Mouse (Mus musculus) hematopoietic stem cell, adult 5-6 weeks (primary cell): ENCODE measurements around the gene Psap. TPM values are rescaled to one million over a fixed set of nuclear protein-coding genes. Genes with fewer than 3 reads are reported as not detected.

Experiments
- ATAC-seq, 2 experiments: fragments of 125-278 bp in 1 of 2; replicated peaks in 1 of 2; 2 replicates each; pipeline ENCODE4 v1.8.0; 2016 to 2017; ENCODE audit warnings: inconsistent platforms in 2 of 2, mild to moderate bottlenecking in 2 of 2, moderate number of reproducible peaks in 2 of 2, low read depth in 1 of 2, moderate TSS enrichment in 1 of 2; ENCODE audit not compliant: low FRiP score in 2 of 2, poor library complexity in 2 of 2, severe bottlenecking in 2 of 2, insufficient read depth in 1 of 2, low TSS enrichment in 1 of 2
- total RNA-seq: library from RNA; stranded (forward); fragments of 172-1452, 232-1000 nt; gene quantifications from 2 replicates; pipeline ENCODE4 v1.2.3, GENCODE M21; 2017

Psap gene
- total RNA-seq, 1 experiment from 2014 or later = 223 TPM

GRCm38 (mm10) chr10:60257261-60257825, 20.1 kb upstream of the Psap start:
- no peak for ATAC-seq

DNA sequence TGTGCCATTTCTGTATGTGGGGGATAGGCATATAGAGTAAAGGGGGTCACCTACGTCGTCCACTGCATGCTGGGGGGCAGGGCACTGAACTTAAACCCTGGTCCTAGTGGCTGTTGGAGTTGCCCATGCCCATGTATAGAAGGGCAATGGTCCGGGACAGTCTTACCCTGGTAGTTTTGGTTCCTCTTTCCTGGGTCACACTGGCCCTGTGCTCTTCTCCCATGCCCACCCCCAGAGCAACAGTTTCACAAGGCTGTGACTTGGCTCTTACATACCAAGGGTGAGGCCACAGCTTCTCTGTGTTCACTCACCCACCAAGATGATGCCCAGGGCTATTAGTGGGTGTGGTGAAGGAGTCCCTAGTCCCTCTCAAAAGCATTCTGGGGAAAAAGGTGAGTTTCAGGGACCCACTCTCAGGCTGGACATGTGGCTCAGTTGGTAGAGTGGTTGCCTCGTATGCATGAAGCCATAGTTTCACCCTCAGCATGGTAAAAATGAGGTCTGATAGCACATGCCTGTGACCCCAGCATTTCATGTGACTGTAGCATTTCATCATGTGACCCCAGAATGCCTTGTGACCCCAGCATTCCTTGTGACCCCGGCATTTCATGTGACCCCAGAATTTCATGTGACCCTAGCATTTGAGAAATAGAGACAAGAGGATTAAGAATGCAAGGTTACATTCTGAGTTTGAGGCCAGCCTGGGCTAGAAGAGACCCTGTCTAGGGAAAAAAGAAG, 16.7 kb upstream of the Psap start:
- peak; percentile 47 to 56 for ATAC-seq

DNA sequence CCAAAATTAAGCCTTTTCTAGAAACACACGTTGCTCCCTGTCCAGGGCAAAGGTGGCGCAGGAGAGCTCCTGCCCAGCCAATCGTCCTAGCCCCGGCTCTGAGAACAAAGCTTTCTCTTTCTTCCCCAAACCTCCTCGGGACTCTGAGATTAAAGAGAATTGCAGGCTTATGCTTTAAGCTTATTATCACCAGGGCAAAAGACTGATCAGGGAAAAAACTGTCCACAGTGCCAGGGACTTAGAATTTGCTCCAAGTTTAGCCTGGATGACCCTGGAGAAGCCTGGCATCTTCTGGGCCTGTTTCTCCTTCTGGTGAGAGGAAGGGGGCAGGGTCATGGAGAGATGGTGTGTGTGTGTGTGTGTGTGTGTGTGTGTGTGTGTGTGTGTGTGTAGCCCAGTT, 15.9 kb upstream of the Psap start:
- ATAC-seq = no peak

DNA sequence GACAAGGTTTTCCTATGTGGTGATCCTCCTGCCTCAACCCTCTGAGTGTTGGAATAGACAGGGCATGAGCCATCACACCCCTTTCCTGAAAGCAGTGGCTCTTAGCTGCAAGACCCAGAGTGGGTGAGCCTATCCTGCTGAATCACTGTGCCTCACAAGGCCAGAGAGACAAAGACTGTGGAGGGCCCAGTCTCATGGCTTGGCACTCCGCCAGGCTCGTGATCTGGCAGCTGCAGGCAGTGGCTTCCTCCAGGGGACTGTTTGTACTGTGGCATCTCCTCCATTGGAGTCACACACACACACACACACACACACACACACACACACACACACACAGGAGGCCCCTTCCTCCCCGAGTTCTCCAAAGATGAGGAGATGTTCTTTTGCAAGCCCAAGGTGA, 15.0 kb upstream of the Psap start:
- peak; percentile 83 for ATAC-seq

DNA sequence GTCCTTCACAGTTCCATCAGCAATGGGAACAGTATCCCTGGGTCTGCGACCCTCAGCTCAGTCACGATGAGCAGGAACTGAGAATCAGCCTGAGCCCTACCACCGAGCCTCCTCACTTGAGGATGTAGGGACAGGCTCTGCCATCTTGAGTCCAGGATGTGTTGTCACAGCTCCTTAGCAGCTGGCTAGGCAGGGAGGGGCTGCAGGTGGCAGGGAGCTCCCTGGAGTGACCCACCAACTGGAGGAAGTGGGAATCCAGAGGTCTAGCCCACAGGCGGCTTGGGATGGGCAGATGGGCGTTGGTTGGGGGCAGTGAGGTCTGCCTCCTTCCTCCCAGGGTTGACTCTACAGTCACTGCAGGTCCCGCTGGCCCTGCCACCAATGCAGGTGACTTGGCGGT, 14.1 kb upstream of the Psap start:
- ATAC-seq = peak; percentile 13 to 43; a peak in 2 of 4 replicates

- no peak for ATAC-seq
Measured at GRCm38 (mm10) chr10:60265252-60265651, 12.2 kb upstream of the Psap start.

DNA sequence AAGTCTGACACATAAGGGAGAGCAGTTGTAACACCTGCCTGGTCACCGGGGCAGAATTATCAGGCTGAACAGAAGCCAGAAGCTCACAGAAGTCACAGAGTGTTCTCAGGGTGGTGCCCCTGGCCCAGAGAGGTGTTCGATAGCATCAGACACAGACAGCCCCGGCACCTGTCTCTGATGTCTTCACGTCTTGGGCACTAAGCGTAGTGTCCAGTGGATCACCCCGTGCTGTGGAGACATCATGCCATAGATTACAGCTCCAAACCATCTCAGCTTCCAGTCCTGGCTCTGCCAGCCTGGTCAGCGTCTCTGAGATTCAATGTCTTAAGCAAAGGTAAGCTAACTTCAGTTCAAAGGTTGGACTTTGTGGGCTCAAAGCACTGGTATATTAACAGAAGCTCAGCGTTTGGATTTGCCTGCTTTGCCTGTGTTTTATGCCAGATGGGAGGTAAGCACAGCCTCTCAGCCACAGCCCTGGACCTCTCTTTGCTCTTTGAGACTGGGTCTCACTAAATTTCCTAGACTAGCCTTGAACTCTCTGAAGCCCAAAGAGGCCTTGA, 10.5 kb upstream of the Psap start:
- no peak for ATAC-seq

DNA sequence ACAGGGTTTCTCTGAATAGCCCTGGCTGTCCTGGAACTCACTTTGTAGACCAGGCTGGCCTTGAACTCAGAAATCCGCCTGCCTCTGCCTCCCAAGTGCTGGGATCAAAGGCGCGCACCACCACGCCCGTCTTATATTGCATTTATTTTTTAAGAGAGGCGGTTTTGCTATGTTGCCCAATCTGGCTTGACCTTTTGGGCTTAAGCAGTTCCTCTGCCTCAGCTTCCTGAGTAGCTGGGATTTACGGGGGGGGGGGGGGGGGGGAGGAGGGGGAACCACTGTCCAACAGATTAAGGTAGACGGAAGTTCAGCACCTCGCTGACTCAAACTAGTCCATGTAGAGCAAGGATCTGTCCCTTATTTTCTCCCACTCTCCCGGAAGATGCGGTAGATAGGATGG, 8.7 kb upstream of the Psap start:
- ATAC-seq = no peak

DNA sequence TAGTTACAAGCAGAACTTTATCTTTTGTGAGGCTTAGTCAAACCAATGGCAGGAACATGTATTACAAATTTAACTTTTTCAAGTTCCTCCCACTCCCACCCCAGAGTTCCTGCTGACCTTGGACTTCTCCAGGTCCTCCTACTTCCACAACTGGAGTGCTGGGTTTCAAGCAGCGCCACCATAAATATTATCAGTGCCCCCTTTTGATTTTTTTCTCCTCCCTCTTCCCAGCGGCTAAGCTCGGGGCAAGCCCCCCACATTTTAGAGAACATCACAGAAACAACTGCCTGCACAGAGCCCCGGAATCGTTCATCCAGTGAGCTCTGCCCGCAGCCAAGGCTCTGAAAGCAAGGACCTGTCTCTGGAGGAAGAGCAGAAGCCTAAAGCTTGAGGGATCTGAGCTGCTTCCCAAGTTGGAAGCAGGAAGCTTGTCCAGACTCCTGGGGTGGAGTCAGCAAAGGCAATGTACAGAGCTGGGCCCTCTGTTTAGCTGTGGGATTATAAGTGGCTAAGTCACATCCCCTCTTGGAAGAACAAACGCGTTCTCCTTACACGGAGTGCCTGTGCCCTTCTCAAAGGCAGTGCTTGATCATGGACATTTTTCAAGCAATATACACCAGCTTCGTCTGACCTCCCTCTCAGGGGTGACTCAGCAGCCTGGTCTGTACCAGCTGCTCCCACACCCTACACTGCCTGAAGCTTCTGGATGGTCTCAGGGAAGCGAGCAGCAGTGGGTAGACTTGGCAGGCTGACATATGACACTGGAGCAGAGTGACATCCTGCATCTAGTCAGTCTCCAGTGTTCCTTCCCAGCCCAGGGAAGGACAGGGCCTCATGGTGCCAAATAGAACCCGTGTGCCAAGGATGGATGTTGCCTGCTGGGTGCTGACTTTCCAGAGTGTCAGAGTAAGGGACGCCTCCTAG, 8.0 kb upstream of the Psap start:
- ATAC-seq = peak in 1 of 2 experiments; percentile 40; a peak in 2 of 4 replicates

DNA sequence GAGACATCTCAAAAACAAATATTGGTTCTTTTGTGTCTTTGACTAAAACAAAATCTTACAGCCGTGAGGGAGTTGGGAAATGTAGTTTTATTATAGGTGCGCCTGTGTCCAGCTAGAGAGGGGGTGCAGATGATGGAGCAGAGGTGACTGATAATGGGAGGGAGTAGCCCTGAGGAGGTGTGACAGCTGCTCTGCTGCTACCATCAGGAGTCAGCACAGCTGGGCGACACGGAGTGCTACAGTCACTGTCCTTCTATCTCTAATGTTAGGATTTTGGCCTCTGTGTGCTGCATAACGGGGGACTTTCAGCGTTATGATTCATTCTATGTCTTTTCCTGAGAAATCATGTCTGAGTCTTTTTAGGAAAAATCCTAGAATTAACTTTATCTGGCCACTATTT, 6.4 kb upstream of the Psap start:
- ATAC-seq = no peak

DNA sequence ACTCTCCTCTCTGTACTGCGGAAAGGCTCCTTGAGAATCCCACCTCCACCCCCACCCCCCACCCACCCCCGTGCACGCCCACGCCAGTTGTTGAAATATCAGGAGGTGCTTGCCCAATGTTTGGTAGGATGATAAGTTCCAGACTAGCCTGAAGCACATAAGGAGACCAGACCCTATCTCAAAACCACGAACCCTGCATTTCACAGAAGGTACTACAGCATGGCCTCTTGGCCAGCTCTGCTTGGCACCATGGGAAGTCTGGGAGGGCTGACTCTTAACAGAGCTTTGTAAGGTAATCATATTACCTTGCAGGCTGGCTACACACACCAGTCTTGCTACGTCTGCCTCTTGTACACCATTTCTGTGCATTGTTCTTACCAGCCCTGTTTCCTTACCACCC, 5.2 kb upstream of the Psap start:
- no peak for ATAC-seq

DNA sequence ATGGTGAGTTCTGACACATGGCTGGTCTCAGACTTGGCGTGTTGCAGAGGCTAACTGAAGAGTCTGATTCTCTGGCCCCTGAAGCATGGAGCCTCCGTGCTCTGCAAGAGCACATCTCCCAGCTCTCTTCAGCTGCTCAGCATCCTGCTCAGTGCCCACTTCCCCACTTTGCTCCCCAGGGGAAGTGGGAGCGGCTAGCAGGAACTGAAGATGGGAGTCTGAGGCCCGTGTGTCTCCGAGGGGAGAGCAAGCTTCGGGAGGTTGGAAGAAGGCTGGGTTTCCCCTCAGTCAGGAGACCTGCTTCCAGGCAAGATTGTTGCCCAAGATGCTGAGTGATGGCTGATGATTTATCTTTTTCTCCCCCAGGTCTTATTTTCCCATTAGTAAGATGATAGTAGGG, 4.0 kb upstream of the Psap start:
- no peak for ATAC-seq

GRCm38 (mm10) chr10:60278006-60278399, 576 bp downstream of the Psap start:
- 0 out of 4 replicates have a peak, but pooled peaks of 1 of the 2 experiments have one; percentile 5 for ATAC-seq

DNA sequence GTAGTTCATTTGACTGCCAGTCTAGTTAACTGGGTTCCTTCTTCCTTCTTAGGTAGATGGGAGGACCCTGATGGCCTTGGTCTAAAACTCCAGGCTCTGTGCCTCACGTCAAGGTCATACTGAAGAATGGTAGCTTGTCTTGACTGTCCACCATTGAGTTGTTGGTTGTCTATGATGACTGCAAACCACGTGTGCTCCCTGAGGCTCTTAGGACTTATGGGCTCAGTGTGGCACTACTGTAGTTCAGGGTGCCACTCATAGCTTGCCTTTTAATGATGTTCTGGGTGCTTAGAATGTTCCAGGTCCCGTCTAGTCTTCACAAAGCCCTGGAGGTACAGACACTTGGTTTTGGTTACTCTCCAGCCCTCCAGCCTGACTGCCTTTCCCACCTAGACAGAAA, 1.4 kb downstream of the Psap start:
- no peak for ATAC-seq

- ATAC-seq = no peak
Measured at GRCm38 (mm10) chr10:60279290-60279940, 2.0 kb downstream of the Psap start.

DNA sequence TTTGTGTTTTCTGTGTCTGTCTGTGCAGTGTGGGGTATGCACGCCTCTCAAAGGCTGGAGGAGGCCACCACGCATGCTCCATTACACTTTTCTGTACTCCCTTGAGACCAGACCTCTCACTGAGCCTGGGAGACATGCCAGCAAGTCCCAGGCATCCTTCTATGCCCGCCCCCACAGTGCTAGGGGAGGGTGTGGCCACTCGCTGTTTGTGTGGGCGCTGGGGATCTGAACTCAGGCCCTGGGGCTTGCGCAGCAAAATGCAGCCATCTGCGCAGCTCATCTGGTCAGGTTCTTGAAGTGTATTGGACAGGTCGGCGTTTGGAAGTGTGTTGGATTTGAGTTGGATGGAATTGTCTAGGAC, 2.5 kb downstream of the Psap start:
- no peak for ATAC-seq

DNA sequence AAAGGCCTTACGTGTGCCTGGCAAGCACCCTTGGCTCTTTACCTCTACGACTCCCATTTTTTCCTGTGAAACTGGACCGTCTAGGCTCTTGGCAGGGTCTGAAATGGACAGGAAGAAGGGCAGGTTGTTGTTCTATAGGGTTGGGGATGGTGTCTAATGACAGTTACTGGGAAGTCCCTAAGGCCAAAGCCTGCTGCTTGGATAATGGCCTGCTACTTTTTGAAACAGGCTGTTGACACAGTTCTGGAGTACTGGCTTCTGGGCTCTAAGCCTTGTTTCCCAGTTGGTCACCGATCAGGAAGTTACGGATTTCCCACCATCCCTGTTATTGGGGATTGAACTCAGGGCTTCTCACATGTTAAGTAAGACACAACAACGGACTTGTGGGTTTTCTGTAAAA, 2.9 kb downstream of the Psap start:
- no peak for ATAC-seq
